Mouse (Mus musculus): Measurements from ENCODE around the gene Schip1. TPM values are rescaled to one million over a fixed set of nuclear protein-coding genes. Genes with fewer than 3 reads are reported as not detected.
"Not testable (repeated sequence)": the region's sequence is repeated elsewhere in the genome, so short reads cannot be mapped to it uniquely, and the experiment has no call there.

Gene Schip1
- total and polyA plus RNA-seq, 2 experiments from 2014 or later: 114 to 192 TPM

DNA sequence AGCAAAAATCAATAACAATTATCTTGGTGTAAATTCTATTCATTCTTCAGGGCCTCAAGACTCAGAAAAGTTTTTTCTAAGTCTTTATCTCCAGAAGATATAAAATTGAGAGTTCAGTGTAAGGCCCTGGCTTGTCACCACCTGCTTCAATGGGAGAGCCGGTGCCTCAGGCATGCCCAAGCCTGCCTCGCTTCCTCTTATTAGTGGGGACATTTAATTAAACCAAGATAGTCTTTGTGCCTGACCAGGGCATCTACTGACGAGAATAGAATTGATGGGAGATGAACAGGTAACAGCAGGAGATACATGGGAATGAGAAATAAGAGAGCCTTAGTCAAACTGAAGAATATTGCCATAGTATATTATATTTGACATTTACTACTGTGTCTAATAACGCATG lies 27.5 kb downstream of the Schip1 start:
- TF ChIP-seq CTCF (IDR thresholded peaks at IDR 0.05; ENCODE audit: low read depth): no peak
- no peak for ATAC-seq
- no peak overlapping the region for H3K27ac ChIP-seq (ENCODE audit: low read depth, low read length)
- WGBS: 76% methylated on average over 4 of the region's 4 CpGs
- DNase-seq: no peak
- no peak overlapping the region for H3K4me3 ChIP-seq (ENCODE audit: low read depth, low read length)
- no peak overlapping the region for H3K9ac ChIP-seq
- H3K4me2 ChIP-seq (ENCODE audit: low read depth): no peak overlapping the region
- H3K9me3 ChIP-seq (ENCODE audit: low read length): no peaks in the 10 kb centered on the region
- no peaks in the 10 kb centered on the region for H3K4me1 ChIP-seq (ENCODE audit: insufficient read depth)
- no peaks in the 10 kb centered on the region for H3K36me3 ChIP-seq (ENCODE audit: insufficient read depth)
- no peaks in the 10 kb centered on the region for H3K27me3 ChIP-seq (ENCODE audit: insufficient read depth, low read length)

DNA sequence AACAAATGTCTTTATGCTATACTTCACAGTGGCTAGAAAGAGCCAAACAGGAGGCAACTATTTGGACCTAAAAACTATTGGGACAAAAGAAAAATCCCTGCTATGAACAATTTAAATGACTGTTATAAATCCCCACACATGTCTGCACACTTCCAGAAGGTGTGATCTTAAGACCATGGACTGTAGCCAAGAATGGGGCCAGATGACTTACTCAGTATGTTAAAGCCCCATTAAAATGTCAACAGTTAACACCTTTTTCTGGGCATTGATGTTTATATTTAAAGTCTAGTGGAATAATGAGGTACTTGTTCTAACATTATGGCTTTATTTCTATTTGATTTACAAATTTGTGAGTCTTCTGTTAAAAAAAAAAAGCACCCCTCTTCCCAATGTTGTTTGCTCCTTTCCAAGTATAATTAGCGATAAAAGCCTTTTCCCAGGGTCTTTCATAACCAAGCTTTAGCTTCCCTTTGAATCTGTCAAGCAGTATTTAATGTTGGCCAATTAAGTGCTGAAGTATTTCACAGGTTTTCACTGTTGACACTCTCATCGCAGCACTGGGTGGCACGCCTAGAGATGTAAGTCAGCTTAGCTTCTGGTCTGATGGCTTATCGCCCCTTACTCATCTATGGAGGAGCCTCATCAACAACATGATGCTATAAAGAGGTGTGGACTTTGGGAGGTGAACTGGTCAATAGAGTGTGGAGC lies 32.3 kb downstream of the Schip1 start:
- ATAC-seq (peak; percentile 75; the same call in 1 of the 2 replicates), DNase-seq (peak; percentile 54)
- H3K4me2 ChIP-seq (ENCODE audit: low read depth): no peak overlapping the region
- no peak for TF ChIP-seq CTCF (IDR thresholded peaks at IDR 0.05; ENCODE audit: low read depth)
- H3K27ac ChIP-seq (ENCODE audit: low read depth, low read length): no peak overlapping the region
- no peak overlapping the region for H3K4me3 ChIP-seq (ENCODE audit: low read depth, low read length)
- no peak overlapping the region for H3K9ac ChIP-seq
- H3K9me3 ChIP-seq (ENCODE audit: low read length): no peaks in the 10 kb centered on the region
- no peaks in the 10 kb centered on the region for H3K36me3 ChIP-seq (ENCODE audit: insufficient read depth)
- no peaks in the 10 kb centered on the region for H3K27me3 ChIP-seq (ENCODE audit: insufficient read depth, low read length)
- no peaks in the 10 kb centered on the region for H3K4me1 ChIP-seq (ENCODE audit: insufficient read depth)
- WGBS: 27% methylated on average over 4 of the region's 4 CpGs

DNA sequence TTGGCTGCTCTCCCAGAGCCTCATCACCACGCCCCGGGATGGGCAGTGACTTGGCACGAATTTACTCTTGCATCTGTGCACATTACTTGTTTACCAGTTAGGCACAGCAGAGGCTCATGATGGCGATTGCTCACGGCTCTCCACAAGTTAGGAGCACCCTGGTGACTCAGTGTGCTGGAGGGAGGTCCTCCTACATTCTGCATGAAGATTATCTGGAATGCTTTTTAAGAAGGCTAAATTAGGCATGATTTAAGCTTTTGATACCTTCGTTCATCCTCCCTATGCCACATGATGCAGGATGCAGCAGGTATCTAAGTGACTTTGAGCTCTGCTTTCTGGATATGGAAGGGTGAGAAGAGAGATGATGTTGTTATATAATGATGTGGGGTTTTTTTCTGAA lies 35.0 kb downstream of the Schip1 start:
- not testable (repeated sequence) for H3K27me3 ChIP-seq (ENCODE audit: insufficient read depth, low read length)

DNA sequence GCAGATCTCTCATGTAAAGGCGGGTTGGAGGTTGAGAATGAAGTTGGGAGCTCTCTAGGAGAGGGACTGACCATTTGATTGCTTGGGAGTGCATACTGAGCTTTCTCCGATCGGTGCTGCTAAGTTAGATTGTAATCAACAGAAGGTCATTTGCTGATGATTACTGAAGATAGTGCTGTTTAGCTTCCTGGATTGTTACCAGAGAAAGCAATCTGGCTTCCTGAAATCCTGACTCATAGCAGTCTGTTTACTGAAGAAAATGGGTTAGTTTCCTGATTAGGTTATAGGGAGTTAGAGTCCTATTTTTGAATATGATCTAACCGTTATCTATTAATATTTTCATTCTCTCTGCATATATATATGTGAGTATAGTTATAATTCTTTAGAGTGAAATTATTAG lies 36.7 kb downstream of the Schip1 start:
- DNase-seq: peak; percentile 19
- Histone ChIP-seq H3K9ac (no peak overlapping the region), H3K9me3 (ENCODE audit: low read length) (no peaks in the 10 kb centered on the region), H3K4me3 (ENCODE audit: low read depth, low read length) (no peak overlapping the region), H3K27ac (ENCODE audit: low read depth, low read length) (no peak overlapping the region), H3K36me3 (ENCODE audit: insufficient read depth) (no peaks in the 10 kb centered on the region), H3K4me2 (ENCODE audit: low read depth) (no peak overlapping the region), H3K4me1 (ENCODE audit: insufficient read depth) (no peaks in the 10 kb centered on the region), H3K27me3 (ENCODE audit: insufficient read depth, low read length) (no peaks in the 10 kb centered on the region)
- no peak for ATAC-seq
- no peak for TF ChIP-seq CTCF (IDR thresholded peaks at IDR 0.05; ENCODE audit: low read depth)
- 60% methylated on average over 4 of the region's 4 CpGs for WGBS

More for the DNA sequence above, 35.0 kb downstream of the Schip1 start:
- not testable (repeated sequence) for ATAC-seq; H3K9me3 ChIP-seq (ENCODE audit: low read length); H3K4me2 ChIP-seq (ENCODE audit: low read depth); H3K36me3 ChIP-seq (ENCODE audit: insufficient read depth); H3K27ac ChIP-seq (ENCODE audit: low read depth, low read length); DNase-seq; H3K9ac ChIP-seq; H3K4me1 ChIP-seq (ENCODE audit: insufficient read depth); H3K4me3 ChIP-seq (ENCODE audit: low read depth, low read length)
- 82% methylated on average over 6 of the region's 6 CpGs for WGBS

DNA sequence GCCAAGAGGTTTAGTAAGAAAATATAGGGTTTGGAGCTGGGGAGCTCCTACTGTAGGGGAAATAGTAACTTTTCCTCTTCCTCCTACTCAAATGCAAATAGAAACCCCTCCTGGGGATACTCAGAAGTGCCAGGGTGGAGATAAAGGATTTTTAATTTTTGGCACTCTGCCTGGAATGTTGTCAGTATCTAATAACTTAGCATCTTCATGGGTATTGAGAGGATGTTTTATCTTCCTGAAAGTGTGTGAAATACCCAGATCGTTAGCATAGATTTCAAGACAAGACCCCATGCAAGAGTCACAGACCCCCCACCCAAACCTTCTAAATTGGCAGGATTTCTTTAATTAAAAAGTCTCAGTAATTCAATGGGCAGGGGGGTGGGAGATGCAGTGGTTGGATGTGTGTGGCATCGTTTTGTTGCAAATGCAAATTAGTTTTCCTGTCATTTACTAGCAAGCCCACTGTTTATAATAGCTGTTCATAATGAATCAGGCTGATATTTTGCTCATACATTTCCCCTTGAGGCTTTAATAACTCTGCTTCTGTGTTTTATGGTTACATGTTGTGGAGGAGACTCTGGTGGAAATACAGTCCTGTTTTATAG lies 40.6 kb downstream of the Schip1 start:
- H3K9me3 ChIP-seq (ENCODE audit: low read length): no peaks in the 10 kb centered on the region
- no peak overlapping the region for H3K9ac ChIP-seq
- no peak for TF ChIP-seq CTCF (IDR thresholded peaks at IDR 0.05; ENCODE audit: low read depth)
- ATAC-seq (no peak), DNase-seq (no peak)
- H3K4me3 ChIP-seq (ENCODE audit: low read depth, low read length): no peak overlapping the region
- no peak overlapping the region for H3K4me2 ChIP-seq (ENCODE audit: low read depth)
- WGBS: 21% methylated on average over 2 of the region's 2 CpGs
- no peak overlapping the region for H3K27ac ChIP-seq (ENCODE audit: low read depth, low read length)
- H3K4me1 ChIP-seq (ENCODE audit: insufficient read depth): no peaks in the 10 kb centered on the region
- no peaks in the 10 kb centered on the region for H3K36me3 ChIP-seq (ENCODE audit: insufficient read depth)
- H3K27me3 ChIP-seq (ENCODE audit: insufficient read depth, low read length): no peaks in the 10 kb centered on the region

DNA sequence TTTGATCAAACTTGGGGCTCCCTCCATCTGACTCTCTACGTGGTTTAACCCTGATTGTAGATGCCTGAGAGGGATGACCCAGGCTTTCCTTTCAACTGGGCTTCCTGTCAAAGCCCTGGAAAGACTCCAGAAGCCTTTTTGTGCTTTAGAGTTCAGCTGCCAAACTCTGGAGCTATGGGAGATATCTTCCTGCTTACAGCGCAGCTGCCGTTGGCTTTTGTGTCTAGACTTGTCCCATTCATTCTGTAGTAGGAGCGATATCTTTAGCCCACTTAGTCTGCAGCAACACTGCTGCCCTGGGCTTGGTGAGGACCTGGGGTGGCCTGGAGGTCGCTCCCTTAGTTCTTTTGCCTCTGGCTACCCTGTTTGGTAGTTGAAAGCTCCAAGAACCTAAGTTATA lies 56.7 kb downstream of the Schip1 start:
- H3K27me3 ChIP-seq (ENCODE audit: insufficient read depth, low read length): no peaks in the 10 kb centered on the region
- no peaks in the 10 kb centered on the region for H3K36me3 ChIP-seq (ENCODE audit: insufficient read depth)
- no peak overlapping the region for H3K9ac ChIP-seq
- DNase-seq: no peak
- ATAC-seq: no peak
- H3K27ac ChIP-seq (ENCODE audit: low read depth, low read length): no peak overlapping the region
- H3K9me3 ChIP-seq (ENCODE audit: low read length): no peaks in the 10 kb centered on the region
- H3K4me2 ChIP-seq (ENCODE audit: low read depth): no peak overlapping the region
- 38% methylated on average over 5 of the region's 5 CpGs for WGBS
- no peak overlapping the region for H3K4me3 ChIP-seq (ENCODE audit: low read depth, low read length)
- TF ChIP-seq CTCF (IDR thresholded peaks at IDR 0.05; ENCODE audit: low read depth): no peak
- H3K4me1 ChIP-seq (ENCODE audit: insufficient read depth): 0 out of 2 replicates have a peak, but pooled peaks cover 4% of the 10 kb centered on the region

DNA sequence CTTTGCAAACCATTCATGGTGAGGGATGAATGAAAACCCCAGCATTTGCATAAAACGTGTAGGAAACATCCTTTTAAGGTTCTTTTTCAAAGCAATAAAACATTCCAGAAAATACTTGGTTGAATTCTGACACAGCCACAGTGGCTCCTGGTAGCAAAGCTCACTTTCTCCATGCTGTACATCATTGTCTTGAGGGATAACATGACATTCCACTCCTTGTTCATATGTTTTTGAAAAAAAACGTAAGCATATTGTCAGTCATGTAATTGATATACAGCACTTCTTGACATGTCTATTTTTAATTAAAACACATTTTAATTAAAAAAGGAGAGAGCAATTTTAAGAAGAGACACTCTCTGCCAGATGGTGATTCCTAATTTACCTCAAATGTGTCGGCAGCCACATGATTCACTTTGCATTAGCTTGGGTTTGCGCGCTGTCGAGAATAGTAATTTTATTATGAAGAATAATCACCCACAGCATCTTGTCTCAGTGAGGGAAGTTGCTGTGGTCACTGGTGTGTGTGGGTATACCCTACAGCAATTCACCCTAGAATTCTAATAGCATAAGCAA lies 61.8 kb downstream of the Schip1 start:
- ATAC-seq (no peak), DNase-seq (no peak)
- H3K9me3 ChIP-seq (ENCODE audit: low read length): no peaks in the 10 kb centered on the region
- no peak overlapping the region for H3K27ac ChIP-seq (ENCODE audit: low read depth, low read length)
- H3K4me2 ChIP-seq (ENCODE audit: low read depth): no peak overlapping the region
- 41% methylated on average over 6 of the region's 6 CpGs for WGBS
- TF ChIP-seq CTCF (IDR thresholded peaks at IDR 0.05; ENCODE audit: low read depth): no peak
- no peak overlapping the region for H3K4me3 ChIP-seq (ENCODE audit: low read depth, low read length)
- H3K9ac ChIP-seq: no peak overlapping the region
- no peaks in the 10 kb centered on the region for H3K27me3 ChIP-seq (ENCODE audit: insufficient read depth, low read length)
- peaks cover 9% of the 10 kb centered on the region; the same call in 1 of the 2 replicates for H3K4me1 ChIP-seq (ENCODE audit: insufficient read depth)
- H3K36me3 ChIP-seq (ENCODE audit: insufficient read depth): no peaks in the 10 kb centered on the region
